Mouse (Mus musculus): ENCODE results near the gene Slco4a1. TPM values are rescaled to one million over a fixed set of nuclear protein-coding genes. Genes with fewer than 3 reads are reported as not detected.

The Slco4a1 gene
- polyA plus RNA-seq, 1 experiment from 2014 or later = 0.86 TPM

GRCm38 (mm10) chr2:180482274-180482673, 26.2 kb downstream of the Slco4a1 start:
- Histone ChIP-seq H3K4me2 (ENCODE audit: low read depth, low read length) (no peak overlapping the region), H3K27me3 (ENCODE audit: control insufficient read depth, insufficient read depth, low read depth, low read length) (peaks cover 6% of the 10 kb centered on the region; the same call in 1 of the 2 replicates), H3K9ac (ENCODE audit: low read depth, low read length) (no peak overlapping the region), H3K9me3 (replicated peaks; ENCODE audit: control insufficient read depth, low read length) (no peaks in the 10 kb centered on the region), H3K4me3 (ENCODE audit: low read depth, low read length) (no peak overlapping the region), H3K36me3 (ENCODE audit: control insufficient read depth, insufficient read depth) (no peaks in the 10 kb centered on the region), H3K4me1 (ENCODE audit: control insufficient read depth, low read depth, low read length) (no peaks in the 10 kb centered on the region), H3K27ac (ENCODE audit: low read length) (no peak overlapping the region)
- WGBS (ENCODE audit: insufficient replicate concordance) = 27% methylated on average over 16 of the region's 16 CpGs
- no peak for ATAC-seq (ENCODE audit: low read depth)

- Histone ChIP-seq H3K36me3 (ENCODE audit: control insufficient read depth, insufficient read depth) (no peaks in the 10 kb centered on the region), H3K9ac (ENCODE audit: low read depth, low read length) (no peak overlapping the region), H3K9me3 (replicated peaks; ENCODE audit: control insufficient read depth, low read length) (no peaks in the 10 kb centered on the region), H3K4me3 (ENCODE audit: low read depth, low read length) (no peak overlapping the region), H3K4me1 (ENCODE audit: control insufficient read depth, low read depth, low read length) (no peaks in the 10 kb centered on the region), H3K27me3 (ENCODE audit: control insufficient read depth, insufficient read depth, low read depth, low read length) (peaks cover 8% of the 10 kb centered on the region; the same call in 1 of the 2 replicates), H3K4me2 (ENCODE audit: low read depth, low read length) (no peak overlapping the region), H3K27ac (ENCODE audit: low read length) (no peak overlapping the region)
- ATAC-seq (ENCODE audit: low read depth) = no peak
- WGBS (ENCODE audit: insufficient replicate concordance) = 43% methylated on average over 4 of the region's 4 CpGs
Measured at GRCm38 (mm10) chr2:180484882-180485281, 28.8 kb downstream of the Slco4a1 start.

GRCm38 (mm10) chr2:180485306-180485705, 29.3 kb downstream of the Slco4a1 start:
- no peak overlapping the region for H3K9ac ChIP-seq (ENCODE audit: low read depth, low read length)
- no peak for ATAC-seq (ENCODE audit: low read depth)
- H3K4me2 ChIP-seq (ENCODE audit: low read depth, low read length) = no peak overlapping the region
- no peaks in the 10 kb centered on the region for H3K4me1 ChIP-seq (ENCODE audit: control insufficient read depth, low read depth, low read length)
- H3K4me3 ChIP-seq (ENCODE audit: low read depth, low read length) = no peak overlapping the region
- H3K27me3 ChIP-seq (ENCODE audit: control insufficient read depth, insufficient read depth, low read depth, low read length) = peaks cover 8% of the 10 kb centered on the region; the same call in 1 of the 2 replicates
- no peak overlapping the region for H3K27ac ChIP-seq (ENCODE audit: low read length)
- 75% methylated on average over 3 of the region's 3 CpGs for WGBS (ENCODE audit: insufficient replicate concordance)
- no peaks in the 10 kb centered on the region for H3K36me3 ChIP-seq (ENCODE audit: control insufficient read depth, insufficient read depth)
- no peaks in the 10 kb centered on the region for H3K9me3 ChIP-seq (replicated peaks; ENCODE audit: control insufficient read depth, low read length)

GRCm38 (mm10) chr2:180488210-180488751, 32.2 kb downstream of the Slco4a1 start:
- H3K4me3 ChIP-seq (ENCODE audit: low read depth, low read length) = no peak overlapping the region
- H3K4me1 ChIP-seq (ENCODE audit: control insufficient read depth, low read depth, low read length) = no peaks in the 10 kb centered on the region
- no peak overlapping the region for H3K9ac ChIP-seq (ENCODE audit: low read depth, low read length)
- H3K9me3 ChIP-seq (replicated peaks; ENCODE audit: control insufficient read depth, low read length) = no peaks in the 10 kb centered on the region
- H3K27ac ChIP-seq (ENCODE audit: low read length) = no peak overlapping the region
- 25% methylated on average over 17 of the region's 17 CpGs for WGBS (ENCODE audit: insufficient replicate concordance)
- ATAC-seq (ENCODE audit: low read depth) = no peak
- peaks cover 2% of the 10 kb centered on the region; the same call in 1 of the 2 replicates for H3K27me3 ChIP-seq (ENCODE audit: control insufficient read depth, insufficient read depth, low read depth, low read length)
- no peak overlapping the region for H3K4me2 ChIP-seq (ENCODE audit: low read depth, low read length)
- no peaks in the 10 kb centered on the region for H3K36me3 ChIP-seq (ENCODE audit: control insufficient read depth, insufficient read depth)

GRCm38 (mm10) chr2:180495906-180496305, 39.9 kb downstream of the Slco4a1 start:
- WGBS (ENCODE audit: insufficient replicate concordance) = 46% methylated on average over 8 of the region's 8 CpGs
- Histone ChIP-seq H3K4me3 (ENCODE audit: low read depth, low read length) (no peak overlapping the region), H3K9ac (ENCODE audit: low read depth, low read length) (no peak overlapping the region), H3K4me1 (ENCODE audit: control insufficient read depth, low read depth, low read length) (no peaks in the 10 kb centered on the region), H3K36me3 (ENCODE audit: control insufficient read depth, insufficient read depth) (no peaks in the 10 kb centered on the region), H3K4me2 (ENCODE audit: low read depth, low read length) (no peak overlapping the region), H3K27me3 (ENCODE audit: control insufficient read depth, insufficient read depth, low read depth, low read length) (peaks cover 24% of the 10 kb centered on the region), H3K9me3 (replicated peaks; ENCODE audit: control insufficient read depth, low read length) (no peaks in the 10 kb centered on the region), H3K27ac (ENCODE audit: low read length) (no peak overlapping the region)
- ATAC-seq (ENCODE audit: low read depth) = no peak

- no peak within 1 kb of the TSS for H3K4me3 ChIP-seq (ENCODE audit: low read depth, low read length)
Measured at GRCm38 (mm10) chr2:180499741-180500140, 43.7 kb downstream of the Slco4a1 start, which contains the start of gene Ntsr1. Gene Ntsr1, plus strand, starts transcription at chr2:180499976.

GRCm38 (mm10) chr2:180500726-180501125, 44.7 kb downstream of the Slco4a1 start:
- Histone ChIP-seq H3K9me3 (replicated peaks; ENCODE audit: control insufficient read depth, low read length) (no peaks in the 10 kb centered on the region), H3K4me3 (ENCODE audit: low read depth, low read length) (no peak overlapping the region), H3K4me1 (ENCODE audit: control insufficient read depth, low read depth, low read length) (no peaks in the 10 kb centered on the region), H3K4me2 (ENCODE audit: low read depth, low read length) (no peak overlapping the region), H3K27ac (ENCODE audit: low read length) (no peak overlapping the region), H3K36me3 (ENCODE audit: control insufficient read depth, insufficient read depth) (no peaks in the 10 kb centered on the region), H3K27me3 (ENCODE audit: control insufficient read depth, insufficient read depth, low read depth, low read length) (peaks cover 25% of the 10 kb centered on the region), H3K9ac (ENCODE audit: low read depth, low read length) (no peak overlapping the region)
- ATAC-seq (ENCODE audit: low read depth) = no peak
- 37% methylated on average over 13 of the region's 13 CpGs for WGBS (ENCODE audit: insufficient replicate concordance)

More at GRCm38 (mm10) chr2:180499741-180500140, 43.7 kb downstream of the Slco4a1 start, which contains the start of gene Ntsr1:
- under 1% methylated on average over 30 of the region's 30 CpGs for WGBS (ENCODE audit: insufficient replicate concordance)
- no peaks in the 10 kb centered on the region for H3K9me3 ChIP-seq (replicated peaks; ENCODE audit: control insufficient read depth, low read length)
- H3K9ac ChIP-seq (ENCODE audit: low read depth, low read length) = no peak within 1 kb of the TSS
- H3K36me3 ChIP-seq (ENCODE audit: control insufficient read depth, insufficient read depth) = no peaks in the 10 kb centered on the region
- no peaks in the 10 kb centered on the region for H3K4me1 ChIP-seq (ENCODE audit: control insufficient read depth, low read depth, low read length)
- H3K4me2 ChIP-seq (ENCODE audit: low read depth, low read length) = no peak within 1 kb of the TSS; the same call in 1 of the 2 replicates
- no peak for ATAC-seq (ENCODE audit: low read depth)
- peaks cover 25% of the 10 kb centered on the region for H3K27me3 ChIP-seq (ENCODE audit: control insufficient read depth, insufficient read depth, low read depth, low read length)
- no peak within 1 kb of the TSS for H3K27ac ChIP-seq (ENCODE audit: low read length)

- Histone ChIP-seq H3K4me1 (ENCODE audit: control insufficient read depth, low read depth, low read length) (no peaks in the 10 kb centered on the region), H3K9ac (ENCODE audit: low read depth, low read length) (no peak overlapping the region), H3K36me3 (ENCODE audit: control insufficient read depth, insufficient read depth) (no peaks in the 10 kb centered on the region), H3K4me2 (ENCODE audit: low read depth, low read length) (no peak overlapping the region), H3K9me3 (replicated peaks; ENCODE audit: control insufficient read depth, low read length) (no peaks in the 10 kb centered on the region), H3K27me3 (ENCODE audit: control insufficient read depth, insufficient read depth, low read depth, low read length) (peaks cover 25% of the 10 kb centered on the region), H3K27ac (ENCODE audit: low read length) (no peak overlapping the region), H3K4me3 (ENCODE audit: low read depth, low read length) (no peak overlapping the region)
- no peak for ATAC-seq (ENCODE audit: low read depth)
- 25% methylated on average over 9 of the region's 9 CpGs for WGBS (ENCODE audit: insufficient replicate concordance)
Measured at GRCm38 (mm10) chr2:180501217-180501967, 45.3 kb downstream of the Slco4a1 start.

- no peak overlapping the region for H3K9ac ChIP-seq (ENCODE audit: low read depth, low read length)
- no peaks in the 10 kb centered on the region for H3K9me3 ChIP-seq (replicated peaks; ENCODE audit: control insufficient read depth, low read length)
- no peak overlapping the region for H3K27ac ChIP-seq (ENCODE audit: low read length)
- no peak overlapping the region for H3K4me3 ChIP-seq (ENCODE audit: low read depth, low read length)
- 61% methylated on average over 5 of the region's 5 CpGs for WGBS (ENCODE audit: insufficient replicate concordance)
- H3K36me3 ChIP-seq (ENCODE audit: control insufficient read depth, insufficient read depth) = no peaks in the 10 kb centered on the region
- no peaks in the 10 kb centered on the region for H3K4me1 ChIP-seq (ENCODE audit: control insufficient read depth, low read depth, low read length)
- ATAC-seq (ENCODE audit: low read depth) = no peak
- H3K4me2 ChIP-seq (ENCODE audit: low read depth, low read length) = no peak overlapping the region
- no peaks in the 10 kb centered on the region for H3K27me3 ChIP-seq (ENCODE audit: control insufficient read depth, insufficient read depth, low read depth, low read length)
Measured at GRCm38 (mm10) chr2:180506281-180506680, 50.2 kb downstream of the Slco4a1 start.
